Mouse (Mus musculus): ENCODE measurements around the gene Gpn3.

DNA sequence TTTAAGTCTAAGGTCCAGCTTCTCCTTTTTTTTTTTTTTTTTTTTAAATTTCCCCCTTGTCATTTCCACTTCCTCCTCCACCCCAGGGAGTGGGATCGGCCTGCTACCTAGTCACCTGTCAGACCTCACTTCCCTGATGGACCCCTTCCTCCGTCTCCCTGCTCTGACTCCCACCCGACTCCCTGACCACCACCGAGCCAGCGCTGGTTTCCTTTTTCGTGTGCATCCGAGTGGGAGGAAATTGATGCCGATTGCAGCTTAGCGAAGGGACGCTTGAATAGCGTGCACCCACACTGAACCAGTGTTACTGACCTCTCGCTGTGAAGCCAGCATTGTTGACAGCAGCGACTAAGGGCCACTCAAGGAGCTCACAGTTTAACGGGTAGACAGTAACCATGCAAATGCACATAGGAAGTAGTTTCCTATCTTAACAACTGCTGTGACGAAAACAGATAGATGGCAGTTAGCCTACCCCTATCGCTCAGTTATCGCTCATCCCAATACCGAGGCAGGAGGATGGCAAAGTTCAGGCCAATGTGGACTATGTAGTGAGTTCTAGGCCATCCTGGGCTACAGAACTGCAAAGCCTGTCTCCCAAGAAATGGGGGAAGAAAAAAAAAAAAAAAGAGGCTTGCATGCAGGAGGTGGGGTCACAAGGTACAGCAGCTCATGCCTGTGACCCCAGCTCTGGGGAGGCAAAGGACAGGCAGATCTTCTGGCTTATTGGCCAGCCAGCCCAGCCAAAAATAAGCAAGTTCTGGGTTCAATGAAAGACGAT is 20.7 kb downstream of the Gpn3 start:
- no peak for TF ChIP-seq CTCF (IDR thresholded peaks at IDR 0.05; ENCODE audit: extremely low read depth, insufficient read depth, insufficient read length, insufficient replicate concordance)
- TF ChIP-seq POLR2A (IDR thresholded peaks at IDR 0.05; ENCODE audit: low read depth, low read length): no peak

Measured in spleen, adult 2 months (tissue).